9 mouse cellular contexts compared by ENCODE assay signal in genomic region chr9:122729500-122729899, GRCm38 (mm10). TPM values are rescaled to one million over a fixed set of nuclear protein-coding genes. Genes with fewer than 3 reads are reported as not detected.
DNase-seq lines count a peak whose midpoint lies in the region; ATAC-seq and TF ChIP-seq lines count a peak whose summit lies in the region.
"Had no signal": no experiment of that assay in that cellular context is flagged by ENCODE, and none has a peak within 500 bp of the region (broad histone marks: within the 10 kb centered on the region; RNA-seq: fewer than 3 reads in every experiment).

No protein-coding gene starts in this region.

- H3K36me3 ChIP-seq in intestine, postnatal 0 days (ENCODE audit: control insufficient read depth, insufficient read depth), result no peaks in the 10 kb centered on the region
- no peaks in the 10 kb centered on the region for H3K36me3 ChIP-seq in intestine, embryonic 16.5 days (ENCODE audit: control insufficient read depth, insufficient read depth, low read length)
- H3K36me3 ChIP-seq in splenic B cell, adult 2 months (ENCODE audit: control insufficient read depth, insufficient read depth, low read length, poor library complexity, severe bottlenecking), result no peaks in the 10 kb centered on the region
- H3K36me3 ChIP-seq: lung, embryonic 15.5 days had no signal

- no peaks in the 10 kb centered on the region for H3K9me3 ChIP-seq in intestine, postnatal 0 days (ENCODE audit: control insufficient read depth)
- H3K9me3 ChIP-seq in intestine, embryonic 16.5 days (ENCODE audit: control insufficient read depth, low read length), result no peaks in the 10 kb centered on the region
- H3K9me3 ChIP-seq: lung, embryonic 15.5 days had no signal

- peak; percentile 92 for TF ChIP-seq CTCF in intestine, postnatal 0 days (IDR thresholded peaks at IDR 0.05; ENCODE audit: low read depth)
- TF ChIP-seq CTCF in cortical plate, adult 2 months (IDR thresholded peaks at IDR 0.05; ENCODE audit: extremely low read depth, insufficient read depth, low read length), result peak; percentile 77

- H3K27me3 ChIP-seq in intestine, postnatal 0 days (replicated peaks; ENCODE audit: control insufficient read depth, insufficient read depth, low read length), result peaks cover 9% of the 10 kb centered on the region; the same call in 1 of the 2 replicates
- H3K27me3 ChIP-seq in intestine, embryonic 16.5 days (replicated peaks; ENCODE audit: control insufficient read depth, insufficient read depth, low read length), result 0 out of 2 replicates have a peak, but pooled peaks cover 3% of the 10 kb centered on the region
- H3K27me3 ChIP-seq in splenic B cell, adult 2 months (ENCODE audit: control insufficient read depth, insufficient read depth, low read length, poor library complexity, severe bottlenecking), result no peaks in the 10 kb centered on the region

- intact Hi-C loops in heart, postnatal 36 days (cut with DNase I), result loop anchor here (2.0 kb wide), 2 partner anchors 115 to 307 kb away; no protein-coding TSS in a partner anchor

- H3K4me2 ChIP-seq in intestine, postnatal 0 days (replicated peaks; ENCODE audit: low read depth), result no peak overlapping the region
- H3K4me2 ChIP-seq in intestine, embryonic 16.5 days (ENCODE audit: low read depth, low read length), result no peak overlapping the region
- H3K4me2 ChIP-seq: lung, embryonic 15.5 days had no signal

- H3K27ac ChIP-seq in intestine, postnatal 0 days (ENCODE audit: low read depth, low read length), result no peak overlapping the region
- no peak overlapping the region for H3K27ac ChIP-seq in intestine, embryonic 16.5 days (ENCODE audit: low read length)
- H3K27ac ChIP-seq in cortical plate, adult 2 months (ENCODE audit: insufficient read depth, low read length), result no peak overlapping the region
- H3K27ac ChIP-seq: lung, embryonic 15.5 days had no signal

- H3K9ac ChIP-seq in intestine, postnatal 0 days (ENCODE audit: low read depth, low read length), result no peak overlapping the region
- no peak overlapping the region for H3K9ac ChIP-seq in intestine, embryonic 16.5 days (ENCODE audit: low read depth, low read length)
- H3K9ac ChIP-seq: lung, embryonic 15.5 days had no signal

- 17% methylated on average over 10 of the region's 10 CpGs for WGBS in intestine, postnatal 0 days
- 17% methylated on average over 10 of the region's 10 CpGs for WGBS in intestine, embryonic 16.5 days

- H3K4me3 ChIP-seq in intestine, postnatal 0 days (ENCODE audit: low read depth, low read length), result no peak overlapping the region
- H3K4me3 ChIP-seq in intestine, embryonic 16.5 days (ENCODE audit: low read length), result no peak overlapping the region
- H3K4me3 ChIP-seq in cortical plate, adult 2 months (ENCODE audit: insufficient read depth, low read length), result no peak overlapping the region
- H3K4me3 ChIP-seq: lung, embryonic 15.5 days had no signal

- peak; percentile 57 for DNase-seq in R1 (ENCODE audit: low read depth, low spot score)
- peak; percentile 15 to 23 for DNase-seq in heart, postnatal 36 days
- DNase-seq in layer of hippocampus, adult 8-10 months (ENCODE audit: low spot score in 2 of 2), result peak; percentile 45 to 64
- DNase-seq in splenic B cell, adult 2 months (ENCODE audit: low read depth, low spot score), result peak; percentile 56

- no peak for ATAC-seq in intestine, postnatal 0 days
- ATAC-seq in intestine, embryonic 16.5 days, result no peak
- peak; percentile 87 for ATAC-seq in megakaryocyte progenitor cell, adult 5-6 weeks (replicated peaks; ENCODE audit: poor library complexity)

- no peak for TF ChIP-seq POLR2A in cortical plate, adult 2 months (IDR thresholded peaks at IDR 0.05; ENCODE audit: extremely low read depth, insufficient read depth, low read length)

- no peaks in the 10 kb centered on the region for H3K4me1 ChIP-seq in intestine, postnatal 0 days (replicated peaks; ENCODE audit: control insufficient read depth, insufficient read depth, low read length)
- no peaks in the 10 kb centered on the region; the same call in 1 of the 2 replicates for H3K4me1 ChIP-seq in intestine, embryonic 16.5 days (ENCODE audit: control insufficient read depth, insufficient read depth, low read length)
- H3K4me1 ChIP-seq in cortical plate, adult 2 months (ENCODE audit: control insufficient read depth, insufficient read depth, low read length), result peaks cover 1% of the 10 kb centered on the region; the same call in 1 of the 2 replicates
- H3K4me1 ChIP-seq: lung, embryonic 15.5 days had no signal

RNA-seq across cellular contexts. Expression of gene Topaz1, which starts 17.6 kb away (rescaled TPM):
- 0.04 and 0.16 TPM in 2 replicates for polyA plus RNA-seq in intestine, postnatal 0 days (2015; fragmentation: Nextera tagmentation; extraction: Ambion mirVana)
- not detected in 2 replicates for polyA plus RNA-seq in intestine, embryonic 16.5 days (2015; fragmentation: Nextera tagmentation; extraction: Ambion mirVana)
- polyA plus RNA-seq in cortical plate, adult 2 months (2012; rRNA removed), result not detected in 2 replicates
- not detected for total RNA-seq in heart, postnatal 36 days (2021)
- not detected for total RNA-seq in layer of hippocampus, adult 8-10 months (2022)
- total RNA-seq in megakaryocyte progenitor cell, adult 5-6 weeks (2015), result not detected in 2 replicates
- total RNA-seq in megakaryocyte progenitor cell, adult 5-6 weeks (2017), result not detected in 2 replicates
